Mouse (Mus musculus): Measurements from ENCODE around the gene Ngdn. TPM values are rescaled to one million over a fixed set of nuclear protein-coding genes. Genes with fewer than 3 reads are reported as not detected.
"Not testable (repeated sequence)": the region's sequence is repeated elsewhere in the genome, so short reads cannot be mapped to it uniquely, and the experiment has no call there.

The Ngdn gene
- polyA plus RNA-seq, 1 experiment from 2014 or later: 86.4 TPM

GRCm38 (mm10) chr14:55016876-55017275 is 1.6 kb downstream of the Ngdn start:
- Histone ChIP-seq H3K4me1 (peaks cover 11% of the 10 kb centered on the region), H3K4me2 (0 out of 2 replicates have a peak overlapping the region, but pooled peaks have one; percentile 10), H3K9me3 (replicated peaks) (no peaks in the 10 kb centered on the region), H3K27me3 (no peaks in the 10 kb centered on the region), H3K4me3 (no peak overlapping the region), H3K9ac (no peak overlapping the region), H3K36me3 (ENCODE audit: poor library complexity, severe bottlenecking) (peaks cover 37% of the 10 kb centered on the region), H3K27ac (no peak overlapping the region)
- ATAC-seq: no peak
- WGBS: 93% methylated on average over 16 of the region's 16 CpGs

DNA sequence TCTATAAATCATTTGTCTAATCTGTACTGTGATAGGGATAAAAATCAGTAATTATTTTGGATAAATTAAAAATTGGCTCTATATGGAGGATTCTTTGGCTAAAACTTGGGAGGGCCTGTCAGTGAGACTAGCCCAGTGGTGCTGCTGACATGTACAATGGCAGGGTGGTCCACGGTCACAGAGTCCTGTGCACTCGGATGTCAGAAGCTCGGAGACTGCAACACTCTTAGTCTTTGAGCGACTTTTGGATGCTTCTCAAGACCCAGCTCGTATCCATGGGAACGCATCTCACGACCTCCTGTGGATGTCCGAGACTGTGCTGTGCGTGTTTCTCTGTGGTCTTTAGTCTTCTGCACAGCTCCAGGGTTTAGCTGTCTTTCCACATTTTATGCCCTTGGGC is 5.1 kb downstream of the Ngdn start:
- H3K4me3 ChIP-seq: no peak overlapping the region
- 65% methylated on average over 9 of the region's 9 CpGs for WGBS
- no peaks in the 10 kb centered on the region for H3K27me3 ChIP-seq
- H3K9ac ChIP-seq: no peak overlapping the region
- H3K4me2 ChIP-seq: no peak overlapping the region
- ATAC-seq: no peak
- H3K4me1 ChIP-seq: peaks cover 11% of the 10 kb centered on the region
- peaks cover 69% of the 10 kb centered on the region for H3K36me3 ChIP-seq (ENCODE audit: poor library complexity, severe bottlenecking)
- no peaks in the 10 kb centered on the region for H3K9me3 ChIP-seq (replicated peaks)
- no peak overlapping the region for H3K27ac ChIP-seq

DNA sequence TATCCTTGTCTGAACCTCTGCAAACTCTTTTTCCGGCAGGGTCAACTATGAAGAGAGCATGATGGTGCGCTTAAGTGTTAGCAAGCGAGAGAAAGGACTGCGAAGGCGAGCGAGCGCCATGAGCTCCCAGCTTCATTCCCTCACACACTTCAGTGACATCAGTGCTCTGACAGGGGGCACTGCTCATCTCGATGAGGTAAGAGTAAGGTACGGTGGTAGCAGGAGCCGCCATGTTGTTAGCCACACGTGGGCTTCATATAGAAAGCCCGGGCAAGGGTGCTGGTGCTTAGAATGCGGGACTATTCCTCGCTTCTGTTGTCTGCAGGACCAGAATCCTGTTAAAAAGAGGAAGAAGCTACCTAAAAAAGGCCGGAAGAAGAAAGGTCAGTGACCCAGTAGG is 7.8 kb downstream of the Ngdn start:
- Histone ChIP-seq H3K4me1 (peaks cover 9% of the 10 kb centered on the region), H3K27ac (no peak overlapping the region), H3K27me3 (no peaks in the 10 kb centered on the region), H3K36me3 (ENCODE audit: poor library complexity, severe bottlenecking) (peaks cover 58% of the 10 kb centered on the region), H3K4me3 (no peak overlapping the region), H3K4me2 (no peak overlapping the region), H3K9ac (no peak overlapping the region), H3K9me3 (replicated peaks) (no peaks in the 10 kb centered on the region)
- ATAC-seq: no peak
- 87% methylated on average over 15 of the region's 15 CpGs for WGBS

DNA sequence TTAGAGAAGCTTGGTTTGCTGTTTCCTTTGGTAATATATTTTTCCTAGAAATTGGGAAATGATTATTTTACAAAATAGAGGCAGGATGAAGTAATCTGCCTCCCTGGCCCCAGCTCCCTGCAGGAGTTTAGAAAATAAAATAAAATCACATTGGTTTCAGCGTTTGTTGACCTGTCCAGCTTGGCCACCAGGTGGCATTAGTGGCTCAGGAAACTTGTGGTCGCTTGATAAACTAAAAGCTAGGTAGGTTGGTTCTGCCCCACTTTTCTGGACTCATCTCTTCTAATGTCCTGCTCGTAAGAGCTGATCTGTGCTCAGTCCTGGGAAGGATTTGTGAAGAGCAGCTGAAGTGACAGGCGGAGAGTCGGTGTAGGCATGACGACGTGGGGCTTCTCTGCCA is 9.0 kb downstream of the Ngdn start:
- no peaks in the 10 kb centered on the region for H3K27me3 ChIP-seq
- peaks cover 21% of the 10 kb centered on the region for H3K4me1 ChIP-seq
- H3K4me2 ChIP-seq: no peak overlapping the region
- H3K9ac ChIP-seq: no peak overlapping the region
- H3K27ac ChIP-seq: no peak overlapping the region
- H3K36me3 ChIP-seq (ENCODE audit: poor library complexity, severe bottlenecking): peaks cover 55% of the 10 kb centered on the region
- WGBS: 60% methylated on average over 7 of the region's 7 CpGs
- ATAC-seq: no peak
- no peaks in the 10 kb centered on the region for H3K9me3 ChIP-seq (replicated peaks)
- no peak overlapping the region for H3K4me3 ChIP-seq

DNA sequence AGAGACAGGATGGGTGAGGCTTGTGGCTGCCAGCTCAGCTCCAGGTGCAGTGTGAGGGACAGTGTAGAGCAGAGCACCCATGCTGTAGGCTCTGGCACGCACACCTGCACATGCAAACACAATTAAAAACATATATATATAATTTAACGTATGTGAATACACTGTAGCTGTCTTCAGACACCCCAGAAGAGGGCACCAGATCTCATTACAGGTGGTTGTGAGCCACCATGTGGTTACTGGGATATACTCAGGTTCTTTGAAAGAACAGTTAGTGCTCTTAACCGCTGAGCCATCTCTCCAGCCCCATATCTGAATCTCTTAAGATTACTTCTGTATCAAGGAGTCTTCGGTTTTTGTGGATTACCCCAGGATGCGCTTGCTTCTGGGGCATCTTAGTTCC is 10.3 kb downstream of the Ngdn start:
- Histone ChIP-seq H3K9ac (no peak overlapping the region), H3K4me1 (peaks cover 29% of the 10 kb centered on the region), H3K4me3 (no peak overlapping the region), H3K9me3 (replicated peaks) (no peaks in the 10 kb centered on the region), H3K36me3 (ENCODE audit: poor library complexity, severe bottlenecking) (peaks cover 47% of the 10 kb centered on the region), H3K4me2 (no peak overlapping the region), H3K27me3 (no peaks in the 10 kb centered on the region), H3K27ac (no peak overlapping the region)
- 78% methylated on average over 5 of the region's 5 CpGs for WGBS
- ATAC-seq: no peak

GRCm38 (mm10) chr14:55027251-55027650 is 12.0 kb downstream of the Ngdn start:
- Histone ChIP-seq H3K36me3 (ENCODE audit: poor library complexity, severe bottlenecking) (peaks cover 30% of the 10 kb centered on the region), H3K4me2 (peak overlapping the region; percentile 42), H3K4me3 (no peak overlapping the region), H3K9me3 (replicated peaks) (no peaks in the 10 kb centered on the region), H3K9ac (peak overlapping the region; percentile 41), H3K27ac (peak overlapping the region; percentile 96), H3K4me1 (peaks cover 36% of the 10 kb centered on the region), H3K27me3 (no peaks in the 10 kb centered on the region)
- peak; percentile 15; the same call in 1 of the 2 replicates for ATAC-seq
- WGBS: 15% methylated on average over 5 of the region's 5 CpGs

- WGBS: 3% methylated on average over 6 of the region's 6 CpGs
- Histone ChIP-seq H3K4me3 (no peak overlapping the region), H3K27me3 (no peaks in the 10 kb centered on the region), H3K27ac (peak overlapping the region; percentile 96), H3K36me3 (ENCODE audit: poor library complexity, severe bottlenecking) (peaks cover 26% of the 10 kb centered on the region), H3K4me2 (peak overlapping the region; percentile 42), H3K9me3 (replicated peaks) (no peaks in the 10 kb centered on the region), H3K9ac (peak overlapping the region; percentile 41), H3K4me1 (peaks cover 40% of the 10 kb centered on the region)
- ATAC-seq: peak; percentile 56
Observed at GRCm38 (mm10) chr14:55027653-55028052, 12.4 kb downstream of the Ngdn start.

GRCm38 (mm10) chr14:55028333-55028835 is 13.1 kb downstream of the Ngdn start:
- peaks cover 47% of the 10 kb centered on the region for H3K4me1 ChIP-seq
- H3K4me3 ChIP-seq: no peak overlapping the region
- peak overlapping the region; percentile 40 for H3K9ac ChIP-seq
- no peaks in the 10 kb centered on the region for H3K9me3 ChIP-seq (replicated peaks)
- H3K4me2 ChIP-seq: peak overlapping the region; percentile 42
- 14% methylated on average over 4 of the region's 5 CpGs for WGBS
- no peaks in the 10 kb centered on the region for H3K27me3 ChIP-seq
- H3K27ac ChIP-seq: peak overlapping the region; percentile 96
- peak; percentile 72 for ATAC-seq
- peaks cover 19% of the 10 kb centered on the region for H3K36me3 ChIP-seq (ENCODE audit: poor library complexity, severe bottlenecking)

GRCm38 (mm10) chr14:55029034-55029698 is 13.9 kb downstream of the Ngdn start:
- H3K27me3 ChIP-seq: no peaks in the 10 kb centered on the region
- H3K9me3 ChIP-seq (replicated peaks): no peaks in the 10 kb centered on the region
- 4% methylated on average over 11 of the region's 11 CpGs for WGBS
- H3K36me3 ChIP-seq (ENCODE audit: poor library complexity, severe bottlenecking): peaks cover 12% of the 10 kb centered on the region
- H3K27ac ChIP-seq: peak overlapping the region; percentile 96
- peaks cover 50% of the 10 kb centered on the region for H3K4me1 ChIP-seq
- H3K4me3 ChIP-seq: no peak overlapping the region
- peak; percentile 31 for ATAC-seq
- peak overlapping the region; percentile 40; the same call in 1 of the 2 replicates for H3K9ac ChIP-seq
- peak overlapping the region; percentile 42 for H3K4me2 ChIP-seq

- no peaks in the 10 kb centered on the region for H3K9me3 ChIP-seq (replicated peaks)
- peak; percentile 64; the same call in 1 of the 2 replicates for ATAC-seq
- peak overlapping the region; percentile 57 for H3K9ac ChIP-seq
- no peaks in the 10 kb centered on the region for H3K27me3 ChIP-seq
- peaks cover 43% of the 10 kb centered on the region for H3K4me1 ChIP-seq
- peak overlapping the region; percentile 47 for H3K4me2 ChIP-seq
- 7% methylated on average over 19 of the region's 19 CpGs for WGBS
- H3K27ac ChIP-seq: peak overlapping the region; percentile 81
- H3K4me3 ChIP-seq: 0 out of 2 replicates have a peak overlapping the region, but pooled peaks have one; percentile 9
- no peaks in the 10 kb centered on the region for H3K36me3 ChIP-seq (ENCODE audit: poor library complexity, severe bottlenecking)
Observed at GRCm38 (mm10) chr14:55032695-55033225, 17.5 kb downstream of the Ngdn start.

- not testable (repeated sequence) for ATAC-seq; H3K9me3 ChIP-seq (replicated peaks); H3K4me1 ChIP-seq; H3K4me3 ChIP-seq; H3K4me2 ChIP-seq; H3K27me3 ChIP-seq; H3K36me3 ChIP-seq (ENCODE audit: poor library complexity, severe bottlenecking); H3K9ac ChIP-seq; H3K27ac ChIP-seq
- 60% methylated on average over 2 of the region's 2 CpGs for WGBS
Observed at GRCm38 (mm10) chr14:55043694-55044093, 28.4 kb downstream of the Ngdn start.

GRCm38 (mm10) chr14:55047971-55048531 is 32.8 kb downstream of the Ngdn start:
- Histone ChIP-seq H3K4me3 (no peak overlapping the region), H3K9me3 (replicated peaks) (no peaks in the 10 kb centered on the region), H3K4me1 (peaks cover 15% of the 10 kb centered on the region), H3K9ac (no peak overlapping the region), H3K27me3 (no peaks in the 10 kb centered on the region), H3K4me2 (no peak overlapping the region), H3K27ac (no peak overlapping the region), H3K36me3 (ENCODE audit: poor library complexity, severe bottlenecking) (no peaks in the 10 kb centered on the region)
- no peak for ATAC-seq
- WGBS: 94% methylated on average over 2 of the region's 2 CpGs
